Mouse (Mus musculus): ENCODE results near the gene Rnf141. TPM values are rescaled to one million over a fixed set of nuclear protein-coding genes. Genes with fewer than 3 reads are reported as not detected.

Rnf141 gene
- polyA plus RNA-seq, 1 experiment = 29.9 TPM

DNA sequence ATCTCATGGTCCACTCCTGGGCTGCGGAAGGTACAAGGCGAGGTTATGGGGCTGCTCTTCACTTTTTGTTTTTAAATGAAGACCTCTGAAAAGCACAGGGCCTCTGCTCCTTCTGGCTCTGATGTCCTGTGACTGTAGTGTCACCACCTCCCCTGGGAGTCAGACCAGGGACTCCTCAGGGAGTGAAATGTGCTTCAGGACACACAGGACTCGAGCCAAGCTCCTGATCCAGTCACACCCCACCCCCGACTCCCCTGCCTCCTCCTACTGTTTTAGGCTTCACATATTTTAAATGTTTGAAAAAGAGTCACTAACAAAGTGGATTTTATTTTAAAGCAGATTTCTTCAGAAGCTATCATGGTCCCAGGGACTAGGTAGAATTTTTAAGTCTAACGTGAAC, 32.7 kb downstream of the Rnf141 start:
- TF ChIP-seq POLR2A (IDR thresholded peaks at IDR 0.05; ENCODE audit: borderline replicate concordance, control insufficient read depth, low read depth, low read length) (no peak), CTCF (IDR thresholded peaks at IDR 0.05; ENCODE audit: control insufficient read depth, insufficient read depth, low read length) (no peak)
- Histone ChIP-seq H3K27ac (ENCODE audit: control insufficient read depth, insufficient read depth, low read depth, low read length, poor library complexity) (no peak overlapping the region), H3K4me3 (replicated peaks; ENCODE audit: control insufficient read depth, low read depth, low read length) (no peak overlapping the region), H3K4me1 (ENCODE audit: control insufficient read depth, insufficient read depth, low read length) (no peaks in the 10 kb centered on the region; the same call in 1 of the 2 replicates)
- whole genome bisulfite sequencing = 89% methylated on average over 5 of the region's 5 CpGs

DNA sequence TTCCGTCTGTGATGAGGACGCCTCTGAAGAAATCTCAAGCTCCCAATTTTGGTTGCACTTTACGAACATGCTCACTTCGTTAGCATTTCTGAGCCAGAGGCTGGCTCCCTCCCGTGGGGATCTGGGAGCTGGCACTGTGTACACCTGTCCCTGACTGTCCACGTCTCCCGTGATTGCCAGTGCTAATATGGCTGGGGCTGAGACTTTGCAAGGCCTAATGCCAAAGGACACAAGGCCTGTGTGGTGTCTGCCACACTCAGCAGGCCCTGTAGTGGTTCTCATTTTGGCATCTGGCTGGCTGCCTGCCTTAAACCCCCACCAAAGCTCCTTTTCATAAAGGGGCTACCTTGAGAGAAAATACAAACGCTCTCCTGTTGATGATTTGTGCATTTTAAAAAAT, 33.3 kb downstream of the Rnf141 start:
- Histone ChIP-seq H3K4me1 (ENCODE audit: control insufficient read depth, insufficient read depth, low read length) (no peaks in the 10 kb centered on the region; the same call in 1 of the 2 replicates), H3K4me3 (replicated peaks; ENCODE audit: control insufficient read depth, low read depth, low read length) (no peak overlapping the region), H3K27ac (ENCODE audit: control insufficient read depth, insufficient read depth, low read depth, low read length, poor library complexity) (no peak overlapping the region)
- no peak for TF ChIP-seq CTCF (IDR thresholded peaks at IDR 0.05; ENCODE audit: control insufficient read depth, insufficient read depth, low read length)
- no peak for TF ChIP-seq POLR2A (IDR thresholded peaks at IDR 0.05; ENCODE audit: borderline replicate concordance, control insufficient read depth, low read depth, low read length)
- WGBS = 92% methylated on average over 8 of the region's 8 CpGs

DNA sequence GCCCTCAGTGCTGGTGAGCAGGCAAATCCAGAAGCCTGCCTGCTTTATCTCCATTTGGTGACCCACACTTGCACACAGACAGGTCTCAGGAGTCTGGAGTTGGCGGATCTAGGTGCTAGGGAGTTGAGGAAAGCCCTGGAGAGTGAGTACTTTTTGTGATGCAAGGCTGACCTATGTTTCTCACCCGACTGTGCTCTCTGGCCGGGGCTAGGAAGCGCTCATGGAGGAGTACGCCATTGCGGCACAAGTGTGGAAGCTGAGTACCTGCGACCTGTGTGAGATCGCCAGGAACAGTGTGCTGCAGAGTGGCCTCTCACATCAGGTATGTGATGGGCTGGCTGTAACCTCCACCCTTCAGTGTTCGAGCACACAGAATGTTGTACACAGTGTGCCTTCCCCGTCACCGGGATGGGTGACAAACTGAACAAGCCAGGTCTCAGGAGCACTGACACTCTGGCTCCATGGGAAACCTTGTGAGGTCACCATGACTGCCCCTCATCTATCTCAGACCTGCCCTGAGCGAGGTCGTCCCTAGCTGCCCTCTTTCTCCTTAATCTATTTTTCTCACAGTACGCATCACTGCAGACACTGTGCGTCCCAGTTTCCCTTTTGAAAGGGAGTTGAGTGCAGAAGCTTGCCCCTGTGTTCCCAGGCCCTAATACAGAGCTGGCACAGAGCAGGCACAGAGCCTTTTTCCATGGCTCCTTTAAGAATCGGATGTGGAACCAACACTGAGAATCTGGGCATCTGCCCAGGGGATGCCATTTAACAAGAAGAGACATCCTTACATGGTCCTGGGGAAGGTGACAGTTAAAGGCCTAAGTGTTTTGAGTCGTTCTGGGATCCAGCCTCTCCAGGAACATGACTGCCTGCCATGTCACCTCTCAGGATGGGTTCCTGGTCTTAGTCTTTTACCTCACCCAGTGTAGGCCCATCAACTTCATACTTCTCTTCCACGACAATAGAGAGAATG, 34.4 kb downstream of the Rnf141 start:
- 94% methylated on average over 18 of the region's 18 CpGs for WGBS
- TF ChIP-seq POLR2A (IDR thresholded peaks at IDR 0.05; ENCODE audit: borderline replicate concordance, control insufficient read depth, low read depth, low read length) (no peak), CTCF (IDR thresholded peaks at IDR 0.05; ENCODE audit: control insufficient read depth, insufficient read depth, low read length) (no peak)
- Histone ChIP-seq H3K27ac (ENCODE audit: control insufficient read depth, insufficient read depth, low read depth, low read length, poor library complexity) (no peak overlapping the region), H3K4me1 (ENCODE audit: control insufficient read depth, insufficient read depth, low read length) (no peaks in the 10 kb centered on the region), H3K4me3 (replicated peaks; ENCODE audit: control insufficient read depth, low read depth, low read length) (no peak overlapping the region)

DNA sequence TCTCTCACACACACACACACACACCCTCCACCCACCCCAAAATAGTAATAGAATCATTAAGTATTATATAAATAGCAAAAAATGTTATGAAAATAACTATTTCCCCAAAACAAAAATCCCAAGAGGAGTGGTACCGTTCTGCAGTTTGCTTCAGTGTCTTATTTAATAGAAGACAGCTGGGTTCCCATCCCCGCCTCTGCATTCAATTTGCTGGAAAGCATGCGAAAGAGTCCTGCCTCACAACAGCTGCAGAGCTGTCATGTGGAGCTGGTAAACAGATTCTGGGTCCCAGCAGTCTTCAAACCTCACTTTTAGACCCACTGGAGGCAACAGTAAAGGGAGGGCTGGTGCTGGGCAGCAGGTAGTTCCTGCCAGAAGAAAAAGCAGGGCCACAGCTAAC, 35.3 kb downstream of the Rnf141 start:
- no peak for TF ChIP-seq POLR2A (IDR thresholded peaks at IDR 0.05; ENCODE audit: borderline replicate concordance, control insufficient read depth, low read depth, low read length)
- TF ChIP-seq CTCF (IDR thresholded peaks at IDR 0.05; ENCODE audit: control insufficient read depth, insufficient read depth, low read length) = no peak
- Histone ChIP-seq H3K27ac (ENCODE audit: control insufficient read depth, insufficient read depth, low read depth, low read length, poor library complexity) (no peak overlapping the region), H3K4me3 (replicated peaks; ENCODE audit: control insufficient read depth, low read depth, low read length) (no peak overlapping the region), H3K4me1 (ENCODE audit: control insufficient read depth, insufficient read depth, low read length) (no peaks in the 10 kb centered on the region)
- WGBS = 84% methylated on average over 3 of the region's 3 CpGs

DNA sequence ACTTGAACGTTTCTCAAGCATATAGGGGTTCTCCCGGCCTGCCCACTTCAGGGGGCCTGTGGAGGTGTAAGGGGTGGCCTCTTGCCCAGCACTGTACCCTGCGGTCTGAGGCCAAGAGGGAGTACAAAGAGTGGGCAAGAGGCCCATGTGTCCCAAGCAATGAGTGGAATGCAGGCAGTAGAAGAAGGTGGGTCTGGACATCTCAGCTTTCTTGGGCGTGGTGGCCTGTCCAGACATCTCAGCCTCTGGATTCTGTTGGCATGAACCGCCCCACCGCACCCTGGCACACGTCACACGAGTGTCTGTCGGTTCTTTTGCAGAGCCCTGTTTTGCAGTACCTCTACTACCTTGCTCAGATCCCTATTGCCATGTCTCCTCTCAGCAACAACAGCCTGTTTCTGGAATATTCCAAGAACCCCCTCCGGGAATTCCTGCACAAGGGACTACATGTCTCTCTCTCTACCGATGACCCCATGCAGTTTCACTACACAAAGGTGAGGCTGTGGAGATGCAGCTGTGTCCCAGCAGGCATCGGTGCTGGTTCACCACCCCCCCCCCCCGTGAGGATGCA, 36.7 kb downstream of the Rnf141 start:
- Histone ChIP-seq H3K27ac (ENCODE audit: control insufficient read depth, insufficient read depth, low read depth, low read length, poor library complexity) (no peak overlapping the region), H3K4me1 (ENCODE audit: control insufficient read depth, insufficient read depth, low read length) (no peaks in the 10 kb centered on the region), H3K4me3 (replicated peaks; ENCODE audit: control insufficient read depth, low read depth, low read length) (no peak overlapping the region)
- 92% methylated on average over 13 of the region's 13 CpGs for WGBS
- TF ChIP-seq CTCF (IDR thresholded peaks at IDR 0.05; ENCODE audit: control insufficient read depth, insufficient read depth, low read length) (no peak), POLR2A (IDR thresholded peaks at IDR 0.05; ENCODE audit: borderline replicate concordance, control insufficient read depth, low read depth, low read length) (no peak)

DNA sequence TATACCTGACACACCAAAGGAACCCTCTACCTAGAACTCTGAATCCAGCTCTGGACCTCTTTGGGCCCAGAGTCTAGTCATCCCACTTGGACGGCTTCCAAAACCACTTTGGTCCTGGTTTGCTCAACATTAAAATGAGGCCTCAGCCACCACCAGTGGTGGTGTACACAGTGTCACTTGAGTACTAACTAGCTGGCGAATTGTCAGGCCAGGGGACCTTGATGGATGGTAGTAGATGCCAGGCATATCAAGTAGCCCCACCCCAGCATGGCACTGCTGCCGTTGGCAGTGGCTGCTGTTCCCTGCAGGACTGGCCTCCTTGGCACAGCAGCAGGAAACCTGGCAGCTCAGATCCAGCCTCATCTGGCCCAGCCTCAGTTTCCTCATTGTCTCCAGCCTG, 40.0 kb downstream of the Rnf141 start:
- H3K27ac ChIP-seq (ENCODE audit: control insufficient read depth, insufficient read depth, low read depth, low read length, poor library complexity) = no peak overlapping the region
- no peak for TF ChIP-seq POLR2A (IDR thresholded peaks at IDR 0.05; ENCODE audit: borderline replicate concordance, control insufficient read depth, low read depth, low read length)
- no peak for TF ChIP-seq CTCF (IDR thresholded peaks at IDR 0.05; ENCODE audit: control insufficient read depth, insufficient read depth, low read length)
- WGBS = 25% methylated on average over 3 of the region's 3 CpGs
- no peaks in the 10 kb centered on the region for H3K4me1 ChIP-seq (ENCODE audit: control insufficient read depth, insufficient read depth, low read length)
- H3K4me3 ChIP-seq (replicated peaks; ENCODE audit: control insufficient read depth, low read depth, low read length) = no peak overlapping the region

DNA sequence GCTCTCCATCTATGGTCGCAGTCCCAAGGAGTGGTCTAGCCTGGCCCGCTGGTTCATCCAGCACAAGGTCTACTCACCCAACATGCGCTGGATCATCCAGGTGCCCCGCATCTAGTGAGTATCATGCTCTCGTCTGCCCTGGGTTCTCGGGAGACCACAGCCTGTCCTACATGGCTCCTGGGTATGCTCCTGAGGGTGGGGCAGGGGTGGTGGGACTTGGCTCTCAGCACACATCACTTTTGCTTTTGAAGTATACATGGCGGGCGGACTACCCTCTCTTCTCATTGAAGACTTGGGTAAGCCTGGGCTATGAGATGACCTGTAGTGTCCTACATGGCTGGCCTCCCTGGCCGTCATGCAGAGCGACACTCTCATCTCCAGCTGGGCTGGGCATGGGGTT, 41.1 kb downstream of the Rnf141 start:
- no peak for TF ChIP-seq CTCF (IDR thresholded peaks at IDR 0.05; ENCODE audit: control insufficient read depth, insufficient read depth, low read length)
- TF ChIP-seq POLR2A (IDR thresholded peaks at IDR 0.05; ENCODE audit: borderline replicate concordance, control insufficient read depth, low read depth, low read length) = no peak
- Histone ChIP-seq H3K4me3 (replicated peaks; ENCODE audit: control insufficient read depth, low read depth, low read length) (no peak overlapping the region), H3K27ac (ENCODE audit: control insufficient read depth, insufficient read depth, low read depth, low read length, poor library complexity) (no peak overlapping the region), H3K4me1 (ENCODE audit: control insufficient read depth, insufficient read depth, low read length) (no peaks in the 10 kb centered on the region)
- 98% methylated on average over 10 of the region's 10 CpGs for WGBS

DNA sequence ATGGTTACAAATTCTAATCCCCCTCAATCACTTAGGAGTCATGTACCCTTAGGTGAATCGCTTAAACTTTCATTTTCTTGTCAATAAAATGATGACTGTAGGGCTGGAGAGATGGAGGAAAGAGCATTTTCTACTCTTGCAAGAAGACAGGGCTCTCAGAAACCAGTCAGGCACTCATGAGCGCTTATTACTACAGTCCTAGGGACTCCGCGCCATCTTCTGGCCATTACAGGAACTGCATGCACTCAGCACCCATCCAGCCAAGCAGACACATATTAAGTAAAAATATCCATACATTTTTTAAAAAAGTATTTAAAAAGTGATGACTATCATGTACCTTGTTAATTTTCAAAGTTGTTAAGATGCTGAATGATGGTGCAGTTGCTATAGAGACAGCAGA, 43.2 kb downstream of the Rnf141 start:
- no peak overlapping the region for H3K4me3 ChIP-seq (replicated peaks; ENCODE audit: control insufficient read depth, low read depth, low read length)
- H3K27ac ChIP-seq (ENCODE audit: control insufficient read depth, insufficient read depth, low read depth, low read length, poor library complexity) = no peak overlapping the region
- TF ChIP-seq POLR2A (IDR thresholded peaks at IDR 0.05; ENCODE audit: borderline replicate concordance, control insufficient read depth, low read depth, low read length) (no peak), CTCF (IDR thresholded peaks at IDR 0.05; ENCODE audit: control insufficient read depth, insufficient read depth, low read length) (peak; percentile 92)
- WGBS = 4% methylated on average over 4 of the region's 4 CpGs
- peaks cover 8% of the 10 kb centered on the region for H3K4me1 ChIP-seq (ENCODE audit: control insufficient read depth, insufficient read depth, low read length)
